12 mouse cellular contexts compared by ENCODE assay signal in the genomic region with DNA sequence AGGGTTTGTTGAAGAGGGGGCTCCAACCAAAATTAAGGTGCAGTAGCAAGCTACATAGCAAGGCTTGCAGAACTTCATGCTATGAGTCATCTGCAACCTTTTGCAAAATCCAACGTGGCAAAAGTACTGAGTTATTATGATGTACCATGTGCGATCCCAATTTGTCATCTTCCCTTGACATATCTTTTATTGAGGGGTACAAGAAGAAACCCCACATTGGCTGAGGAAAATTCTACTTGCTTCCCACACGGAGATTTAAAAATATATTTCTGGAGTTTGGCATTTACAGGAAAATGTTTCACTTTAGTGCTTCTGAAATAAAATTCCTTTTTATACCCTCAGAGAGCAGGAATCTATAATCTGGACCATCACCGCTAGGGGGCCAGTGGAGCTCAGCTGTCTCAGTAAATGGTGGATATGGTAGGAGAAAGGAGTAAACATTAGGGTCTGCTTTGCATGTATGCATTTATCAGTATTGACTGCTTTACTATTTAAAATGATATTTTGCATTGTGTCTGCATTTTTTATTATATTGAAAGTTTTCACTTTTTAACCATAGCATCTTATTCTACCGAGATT. TPM values are rescaled to one million over a fixed set of nuclear protein-coding genes. Genes with fewer than 3 reads are reported as not detected.
A peak's percentile ranks its signal among the peaks of the same experiment; 100 is the strongest.
DNase-seq lines count a peak whose midpoint lies in the region; ATAC-seq and TF ChIP-seq lines count a peak whose summit lies in the region.
"Had no signal": no experiment of that assay in that cellular context is flagged by ENCODE, and none has a peak within 500 bp of the region (broad histone marks: within the 10 kb centered on the region; RNA-seq: fewer than 3 reads in every experiment).

No protein-coding gene starts in this region.

- H3K4me2 ChIP-seq in hindbrain, embryonic 11.5 days (replicated peaks; ENCODE audit: low read depth, low read length): no peak overlapping the region
- H3K4me2 ChIP-seq in hindbrain, embryonic 16.5 days (ENCODE audit: low read length): no peak overlapping the region
- no peak overlapping the region for H3K4me2 ChIP-seq in limb, embryonic 14.5 days (replicated peaks; ENCODE audit: low read depth, low read length, severe bottlenecking)
- H3K4me2 ChIP-seq: neural tube, embryonic 13.5 days had no signal

- H3K27ac ChIP-seq in hindbrain, embryonic 11.5 days (ENCODE audit: low read depth, low read length): no peak overlapping the region
- no peak overlapping the region for H3K27ac ChIP-seq in hindbrain, embryonic 16.5 days (ENCODE audit: low read depth, low read length)
- no peak overlapping the region for H3K27ac ChIP-seq in limb, embryonic 14.5 days (replicated peaks; ENCODE audit: low read depth, low read length)
- H3K27ac ChIP-seq: neural tube, embryonic 13.5 days had no signal

- no peak overlapping the region for H3K9ac ChIP-seq in hindbrain, embryonic 11.5 days (ENCODE audit: low read depth, low read length)
- H3K9ac ChIP-seq in hindbrain, embryonic 16.5 days (ENCODE audit: low read depth, low read length): no peak overlapping the region
- no peak overlapping the region for H3K9ac ChIP-seq in limb, embryonic 14.5 days (ENCODE audit: low read depth, low read length, severe bottlenecking)
- H3K9ac ChIP-seq: neural tube, embryonic 13.5 days had no signal

- no peak for ATAC-seq in hindbrain, embryonic 11.5 days (ENCODE audit: low FRiP score)
- ATAC-seq in hindbrain, embryonic 16.5 days: no peak
- ATAC-seq in limb, embryonic 14.5 days (ENCODE audit: low FRiP score, low read depth): no peak
- no peak for ATAC-seq in erythroblast, adult 5-6 weeks (replicated peaks; ENCODE audit: low FRiP score, poor library complexity, severe bottlenecking)

- H3K27me3 ChIP-seq in hindbrain, embryonic 11.5 days (ENCODE audit: control insufficient read depth, insufficient read depth, low read length): no peaks in the 10 kb centered on the region
- H3K27me3 ChIP-seq in hindbrain, embryonic 16.5 days (replicated peaks; ENCODE audit: control insufficient read depth, insufficient read depth, low read length): no peaks in the 10 kb centered on the region
- no peaks in the 10 kb centered on the region for H3K27me3 ChIP-seq in E14TG2a.4 (ENCODE audit: insufficient read depth, low read length)
- H3K27me3 ChIP-seq in limb, embryonic 14.5 days (ENCODE audit: control insufficient read depth, insufficient read depth, low read length): no peaks in the 10 kb centered on the region
- H3K27me3 ChIP-seq: neural tube, embryonic 13.5 days had no signal

- no peak overlapping the region for H3K4me3 ChIP-seq in hindbrain, embryonic 11.5 days (ENCODE audit: low read depth, low read length)
- no peak overlapping the region for H3K4me3 ChIP-seq in hindbrain, embryonic 16.5 days (ENCODE audit: low read length)
- no peak overlapping the region for H3K4me3 ChIP-seq in E14TG2a.4 (replicated peaks; ENCODE audit: low read length)
- H3K4me3 ChIP-seq in limb, embryonic 14.5 days (replicated peaks; ENCODE audit: low read length): no peak overlapping the region
- H3K4me3 ChIP-seq: neural tube, embryonic 13.5 days had no signal

- H3K9me3 ChIP-seq in hindbrain, embryonic 11.5 days (ENCODE audit: control insufficient read depth, low read length): no peaks in the 10 kb centered on the region
- no peaks in the 10 kb centered on the region for H3K9me3 ChIP-seq in hindbrain, embryonic 16.5 days (ENCODE audit: control insufficient read depth, low read length)
- H3K9me3 ChIP-seq in E14TG2a.4 (ENCODE audit: low read length): no peaks in the 10 kb centered on the region
- no peaks in the 10 kb centered on the region for H3K9me3 ChIP-seq in limb, embryonic 14.5 days (ENCODE audit: control insufficient read depth, low read length)
- H3K9me3 ChIP-seq: neural tube, embryonic 13.5 days had no signal

- peak; percentile 53 for TF ChIP-seq CTCF in E14TG2a.4 (conservative IDR thresholded peaks at IDR 0.05; ENCODE audit: low read length)

- 61% methylated on average over 5 of the region's 5 CpGs for WGBS in hindbrain, embryonic 11.5 days
- 62% methylated on average over 5 of the region's 5 CpGs for WGBS in hindbrain, embryonic 16.5 days
- WGBS in limb, embryonic 14.5 days: 61% methylated on average over 5 of the region's 5 CpGs

- H3K4me1 ChIP-seq in hindbrain, embryonic 11.5 days (replicated peaks; ENCODE audit: control insufficient read depth, insufficient read depth, low read length): no peaks in the 10 kb centered on the region
- no peaks in the 10 kb centered on the region for H3K4me1 ChIP-seq in hindbrain, embryonic 16.5 days (ENCODE audit: control insufficient read depth, insufficient read depth, low read depth, low read length)
- H3K4me1 ChIP-seq in E14TG2a.4 (replicated peaks; ENCODE audit: low read depth, low read length): no peaks in the 10 kb centered on the region
- no peaks in the 10 kb centered on the region for H3K4me1 ChIP-seq in limb, embryonic 14.5 days (ENCODE audit: control insufficient read depth, insufficient read depth, low read length)
- H3K4me1 ChIP-seq: neural tube, embryonic 13.5 days had no signal

- no peaks in the 10 kb centered on the region for H3K36me3 ChIP-seq in hindbrain, embryonic 11.5 days (ENCODE audit: control insufficient read depth, insufficient read depth, low read length)
- no peaks in the 10 kb centered on the region for H3K36me3 ChIP-seq in hindbrain, embryonic 16.5 days (ENCODE audit: control insufficient read depth, insufficient read depth, low read length)
- no peaks in the 10 kb centered on the region for H3K36me3 ChIP-seq in E14TG2a.4 (ENCODE audit: insufficient read depth, low read length)
- no peaks in the 10 kb centered on the region for H3K36me3 ChIP-seq in limb, embryonic 14.5 days (ENCODE audit: control insufficient read depth, insufficient read depth, low read length)
- H3K36me3 ChIP-seq: neural tube, embryonic 13.5 days had no signal

- no peak for TF ChIP-seq POLR2A in limb, embryonic 14.5 days (IDR thresholded peaks at IDR 0.05; ENCODE audit: borderline replicate concordance, extremely low read depth, insufficient read depth, insufficient read length)

- DNase-seq in hindbrain, embryonic 11.5 days (ENCODE audit: low spot score): peak; percentile 60
- DNase-seq in brain, adult 2 months (ENCODE audit: low read depth, low spot score): peak; percentile 86
- peak; percentile 33 for DNase-seq in limb, embryonic 14.5 days (ENCODE audit: low spot score)
- DNase-seq in urinary bladder, adult 2 months (ENCODE audit: low spot score): no peak
- no peak for DNase-seq in spleen, postnatal 10 days (ENCODE audit: low spot score in 2 of 2)

RNA-seq across cellular contexts. Expression of a gene that starts 41.7 kb away (rescaled TPM):
- not detected in 2 replicates for polyA plus RNA-seq in hindbrain, embryonic 11.5 days (2014; fragmentation: Nextera tagmentation; extraction: Ambion mirVana)
- polyA plus RNA-seq in hindbrain, embryonic 16.5 days (2015; fragmentation: Nextera tagmentation; extraction: Ambion mirVana): not detected in 2 replicates
- polyA plus RNA-seq in limb, embryonic 14.5 days (2012; rRNA removed): not detected in 2 replicates
- polyA plus RNA-seq in limb, embryonic 14.5 days (2014; fragmentation: Nextera tagmentation; extraction: Ambion mirVana): not detected in 2 replicates
- polyA plus RNA-seq in urinary bladder, adult 2 months (2012; rRNA removed): not detected in 2 replicates
- not detected in 2 replicates for total RNA-seq in erythroblast, adult 5-6 weeks (2015; ENCODE audit: low replicate concordance)
- not detected in 2 replicates for total RNA-seq in erythroblast, adult 5-6 weeks (2017; ENCODE audit: low replicate concordance)
- total RNA-seq: heart, postnatal 25 days had no signal
- polyA plus RNA-seq: lung, embryonic 16.5 days; neural tube, embryonic 13.5 days; stomach, embryonic 16.5 days had no signal

Comparison
In these comparisons a context has a peak if more than half of its experiments do, and no peak if none do; other contexts are left out.
1. DNase-seq: peak in hindbrain, embryonic 11.5 days (single experiment), brain, adult 2 months (single experiment) and limb, embryonic 14.5 days (single experiment); none in urinary bladder, adult 2 months (single experiment) and spleen, postnatal 10 days (0 of 2).